In the genomic region with DNA sequence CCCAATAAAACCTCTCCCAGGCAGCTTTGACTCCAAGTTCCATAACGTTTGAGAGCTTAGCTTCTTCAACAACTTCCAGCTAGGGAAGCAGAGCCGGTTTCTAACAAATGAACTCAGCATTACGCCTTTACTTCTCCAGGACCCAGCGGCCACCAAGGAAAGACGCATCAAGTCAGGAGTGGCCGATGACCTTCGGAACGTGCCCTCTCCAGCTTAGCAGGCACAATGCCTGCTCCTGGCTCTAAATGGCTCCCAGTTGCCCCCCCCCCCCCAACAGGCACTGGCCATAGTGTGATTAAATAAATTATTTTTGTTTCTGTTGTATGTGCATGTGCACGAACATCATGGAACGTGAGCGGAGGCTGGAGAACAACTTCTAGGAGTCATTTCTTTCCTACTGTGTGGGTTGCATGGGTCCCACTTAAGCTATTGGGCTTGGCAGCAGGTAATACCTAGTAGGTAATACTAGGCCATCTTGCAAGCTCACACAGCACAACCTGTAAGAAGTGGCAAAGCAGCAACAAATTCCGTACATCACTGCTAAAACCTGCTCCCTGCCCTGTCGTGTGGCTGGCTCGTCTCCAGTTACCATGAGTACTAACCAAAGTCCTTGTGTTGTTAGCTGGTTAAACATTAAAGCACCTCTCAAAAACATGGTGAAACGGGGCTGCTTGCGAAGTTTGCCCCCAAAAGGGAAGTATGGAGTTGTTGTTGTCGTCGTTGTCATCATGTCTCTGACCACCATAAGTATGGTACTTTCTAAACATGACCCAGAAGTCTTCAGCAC, we compare ENCODE assay signal across 13 mouse cellular contexts. TPM values are rescaled to one million over a fixed set of nuclear protein-coding genes. Genes with fewer than 3 reads are reported as not detected.
DNase-seq lines count a peak whose midpoint lies in the region; ATAC-seq and TF ChIP-seq lines count a peak whose summit lies in the region.
"Had no signal": no experiment of that assay in that cellular context is flagged by ENCODE, and none has a peak within 500 bp of the region (broad histone marks: within the 10 kb centered on the region; RNA-seq: fewer than 3 reads in every experiment).

No protein-coding gene starts in this region.

- H3K9ac ChIP-seq in lung, postnatal 0 days (replicated peaks; ENCODE audit: low read depth), result no peak overlapping the region
- no peak overlapping the region for H3K9ac ChIP-seq in midbrain, embryonic 16.5 days (ENCODE audit: low read depth, low read length)
- H3K9ac ChIP-seq: embryonic facial prominence, embryonic 12.5 days; forebrain, embryonic 12.5 days; heart, embryonic 15.5 days; hindbrain, embryonic 15.5 days; lung, embryonic 14.5 days had no signal

- no peak overlapping the region for H3K4me3 ChIP-seq in lung, postnatal 0 days (ENCODE audit: low read depth, low read length)
- no peak overlapping the region for H3K4me3 ChIP-seq in midbrain, embryonic 16.5 days (ENCODE audit: low read depth, low read length)
- H3K4me3 ChIP-seq: embryonic facial prominence, embryonic 12.5 days; forebrain, embryonic 12.5 days; heart, embryonic 15.5 days; hindbrain, embryonic 15.5 days had no signal

- peak; percentile 6 for DNase-seq in adrenal gland, postnatal 14 days
- no peak for DNase-seq in adrenal gland, adult 18-20 months (ENCODE audit: low spot score in 2 of 2)
- DNase-seq in lung, postnatal 0 days (ENCODE audit: low spot score), result no peak
- DNase-seq in lung, postnatal 36 days, result no peak
- peak; percentile 86 for DNase-seq in kidney, postnatal 14 days
- peak; percentile 57 for DNase-seq in yolk sac, embryonic 10.5 days (ENCODE audit: low spot score)
- no peak for DNase-seq in right cerebral cortex, adult 2 months (ENCODE audit: low spot score in 2 of 2)
- DNase-seq: lung, embryonic 14.5 days had no signal

- no peaks in the 10 kb centered on the region for H3K9me3 ChIP-seq in lung, postnatal 0 days (ENCODE audit: low read length)
- H3K9me3 ChIP-seq in midbrain, embryonic 16.5 days (replicated peaks; ENCODE audit: control insufficient read depth, low read length, poor library complexity, severe bottlenecking), result no peaks in the 10 kb centered on the region
- H3K9me3 ChIP-seq: embryonic facial prominence, embryonic 12.5 days; forebrain, embryonic 12.5 days; heart, embryonic 15.5 days; hindbrain, embryonic 15.5 days had no signal

- TF ChIP-seq CTCF in lung, postnatal 0 days (IDR thresholded peaks at IDR 0.05), result no peak

- peaks cover 14% of the 10 kb centered on the region; the same call in 1 of the 2 replicates for H3K4me1 ChIP-seq in lung, postnatal 0 days (ENCODE audit: insufficient read depth, low read depth, low read length)
- peaks cover 6% of the 10 kb centered on the region; the same call in 1 of the 2 replicates for H3K4me1 ChIP-seq in midbrain, embryonic 16.5 days (ENCODE audit: control insufficient read depth, insufficient read depth, low read length)
- H3K4me1 ChIP-seq: embryonic facial prominence, embryonic 12.5 days had no signal

- ATAC-seq in lung, postnatal 0 days, result no peak
- ATAC-seq in midbrain, embryonic 16.5 days, result no peak

- no peaks in the 10 kb centered on the region for H3K36me3 ChIP-seq in lung, postnatal 0 days (ENCODE audit: insufficient read depth, low read length)
- H3K36me3 ChIP-seq in midbrain, embryonic 16.5 days (ENCODE audit: control insufficient read depth, insufficient read depth, low read length), result peaks cover 7% of the 10 kb centered on the region
- H3K36me3 ChIP-seq: heart, embryonic 15.5 days had no signal

- no peak for TF ChIP-seq EP300 in lung, postnatal 0 days (IDR thresholded peaks at IDR 0.05)

- H3K27ac ChIP-seq in lung, postnatal 0 days (ENCODE audit: low read length), result 0 out of 2 replicates have a peak overlapping the region, but pooled peaks have one; percentile 43
- no peak overlapping the region for H3K27ac ChIP-seq in midbrain, embryonic 16.5 days (ENCODE audit: low read length)
- H3K27ac ChIP-seq: embryonic facial prominence, embryonic 12.5 days; forebrain, embryonic 12.5 days; hindbrain, embryonic 15.5 days had no signal

- no peak overlapping the region for H3K4me2 ChIP-seq in lung, postnatal 0 days (replicated peaks; ENCODE audit: low read depth, low read length)
- H3K4me2 ChIP-seq in midbrain, embryonic 16.5 days (ENCODE audit: low read length), result no peak overlapping the region
- H3K4me2 ChIP-seq: embryonic facial prominence, embryonic 12.5 days; forebrain, embryonic 12.5 days; heart, embryonic 15.5 days; hindbrain, embryonic 15.5 days; lung, embryonic 14.5 days had no signal

- H3K27me3 ChIP-seq in lung, postnatal 0 days (replicated peaks; ENCODE audit: insufficient read depth, low read length), result peaks cover 35% of the 10 kb centered on the region
- no peaks in the 10 kb centered on the region for H3K27me3 ChIP-seq in midbrain, embryonic 16.5 days (ENCODE audit: control insufficient read depth, insufficient read depth, low read depth, low read length)
- H3K27me3 ChIP-seq: embryonic facial prominence, embryonic 12.5 days; forebrain, embryonic 12.5 days; heart, embryonic 15.5 days; hindbrain, embryonic 15.5 days had no signal

- 74% methylated on average over 18 of the region's 18 CpGs for WGBS in lung, postnatal 0 days
- WGBS in midbrain, embryonic 16.5 days, result 88% methylated on average over 18 of the region's 18 CpGs

RNA-seq across cellular contexts. Expression of a gene that starts 14.2 kb away (rescaled TPM):
- total RNA-seq in adrenal gland, postnatal 14 days (2021), result 123 and 142 TPM in 2 replicates
- 100 to 1,000 TPM; 136 to 182 TPM for total RNA-seq in adrenal gland, adult 18-20 months (2021)
- 37.9 and 38.4 TPM in 2 replicates for polyA plus RNA-seq in lung, postnatal 0 days (2015; fragmentation: Nextera tagmentation; extraction: Ambion mirVana)
- 156 and 158 TPM in 2 replicates for polyA plus RNA-seq in midbrain, embryonic 16.5 days (2015; fragmentation: Nextera tagmentation; extraction: Ambion mirVana)

Comparison
In these comparisons a context has a peak if more than half of its experiments do, and no peak if none do; other contexts are left out.
1. DNase-seq: peak in adrenal gland, postnatal 14 days (single experiment), kidney, postnatal 14 days (single experiment) and yolk sac, embryonic 10.5 days (single experiment); none in adrenal gland, adult 18-20 months (0 of 2), lung, postnatal 0 days (single experiment), lung, postnatal 36 days (single experiment) and right cerebral cortex, adult 2 months (0 of 2).